Mouse (Mus musculus): Measurements from ENCODE around the gene Rnf141. TPM values are rescaled to one million over a fixed set of nuclear protein-coding genes. Genes with fewer than 3 reads are reported as not detected.
A peak's percentile ranks its signal among the peaks of the same experiment; 100 is the strongest.

Gene Rnf141
- polyA plus RNA-seq, 1 experiment from 2014 or later, result 37.7 TPM

DNA sequence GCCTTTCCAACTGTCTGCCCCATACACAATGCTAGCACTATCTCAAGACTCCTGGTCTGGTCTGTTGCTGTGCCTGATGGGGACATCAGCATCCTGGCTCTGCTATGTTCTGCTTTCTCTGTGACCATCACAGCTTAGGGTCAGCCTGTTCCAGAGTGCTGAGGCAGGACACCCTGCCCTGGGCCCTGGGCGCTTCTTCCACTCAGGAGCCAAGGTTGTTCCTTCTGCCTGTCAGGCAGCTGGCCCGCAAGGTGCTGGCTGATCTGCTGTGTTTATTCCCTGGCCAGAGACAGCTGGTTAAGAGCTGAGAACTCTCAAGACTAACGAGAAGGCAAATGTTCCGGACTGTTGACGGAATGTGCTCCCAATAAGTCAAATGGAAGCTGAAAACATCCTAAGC, 52.1 kb downstream of the Rnf141 start:
- no peaks in the 10 kb centered on the region for H3K9me3 ChIP-seq (ENCODE audit: control insufficient read depth, low read length)
- WGBS, result 65% methylated on average over 5 of the region's 5 CpGs
- no peak for ATAC-seq (ENCODE audit: low read depth)
- no peaks in the 10 kb centered on the region for H3K27me3 ChIP-seq (ENCODE audit: control insufficient read depth, insufficient read depth, low read depth, low read length)
- no peak overlapping the region for H3K4me2 ChIP-seq (ENCODE audit: low read depth, low read length)
- no peaks in the 10 kb centered on the region for H3K36me3 ChIP-seq (ENCODE audit: control insufficient read depth, insufficient read depth, low read length)
- no peak overlapping the region for H3K4me3 ChIP-seq (ENCODE audit: low read length)
- H3K4me1 ChIP-seq (replicated peaks; ENCODE audit: control insufficient read depth, insufficient read depth, low read length), result peaks cover 4% of the 10 kb centered on the region; the same call in 1 of the 2 replicates
- H3K27ac ChIP-seq (ENCODE audit: low read length), result no peak overlapping the region
- no peak overlapping the region for H3K9ac ChIP-seq (ENCODE audit: low read length)

DNA sequence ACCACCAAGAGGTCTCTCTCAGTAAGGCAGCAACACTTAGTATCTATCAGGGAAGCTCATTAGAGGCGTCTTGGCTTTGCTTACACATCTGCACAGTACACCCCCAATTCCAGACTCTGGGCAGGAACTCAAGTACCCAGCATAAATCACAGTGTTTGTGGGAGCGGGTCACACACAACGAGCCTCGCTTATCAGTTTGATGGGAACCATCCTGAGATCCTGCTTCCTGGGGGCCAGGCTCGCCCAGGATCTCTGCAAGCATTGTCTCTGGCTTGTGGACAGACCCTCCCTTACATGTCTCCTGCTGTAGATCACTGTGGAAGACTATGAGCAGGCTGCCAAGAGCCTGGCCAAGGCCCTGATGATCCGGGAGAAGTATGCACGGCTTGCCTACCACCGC, 53.4 kb downstream of the Rnf141 start:
- Histone ChIP-seq H3K27me3 (ENCODE audit: control insufficient read depth, insufficient read depth, low read depth, low read length) (no peaks in the 10 kb centered on the region), H3K4me1 (replicated peaks; ENCODE audit: control insufficient read depth, insufficient read depth, low read length) (peaks cover 13% of the 10 kb centered on the region), H3K27ac (ENCODE audit: low read length) (no peak overlapping the region), H3K9ac (ENCODE audit: low read length) (no peak overlapping the region), H3K36me3 (ENCODE audit: control insufficient read depth, insufficient read depth, low read length) (no peaks in the 10 kb centered on the region), H3K9me3 (ENCODE audit: control insufficient read depth, low read length) (no peaks in the 10 kb centered on the region), H3K4me2 (ENCODE audit: low read depth, low read length) (no peak overlapping the region), H3K4me3 (ENCODE audit: low read length) (no peak overlapping the region)
- whole genome bisulfite sequencing, result 57% methylated on average over 8 of the region's 8 CpGs
- peak; percentile 27; the same call in 1 of the 2 replicates for ATAC-seq (ENCODE audit: low read depth)

GRCm38 (mm10) chr7:110787310-110787709, 56.9 kb downstream of the Rnf141 start:
- WGBS, result 38% methylated on average over 6 of the region's 6 CpGs
- ATAC-seq (ENCODE audit: low read depth), result peak; percentile 56; the same call in 1 of the 2 replicates
- H3K36me3 ChIP-seq (ENCODE audit: control insufficient read depth, insufficient read depth, low read length), result no peaks in the 10 kb centered on the region
- no peaks in the 10 kb centered on the region for H3K9me3 ChIP-seq (ENCODE audit: control insufficient read depth, low read length)
- peaks cover 16% of the 10 kb centered on the region for H3K4me1 ChIP-seq (replicated peaks; ENCODE audit: control insufficient read depth, insufficient read depth, low read length)
- H3K4me3 ChIP-seq (ENCODE audit: low read length), result no peak overlapping the region
- no peak overlapping the region for H3K27ac ChIP-seq (ENCODE audit: low read length)
- H3K27me3 ChIP-seq (ENCODE audit: control insufficient read depth, insufficient read depth, low read depth, low read length), result no peaks in the 10 kb centered on the region
- no peak overlapping the region for H3K9ac ChIP-seq (ENCODE audit: low read length)
- no peak overlapping the region for H3K4me2 ChIP-seq (ENCODE audit: low read depth, low read length)

GRCm38 (mm10) chr7:110785741-110786146, 58.5 kb downstream of the Rnf141 start:
- no peaks in the 10 kb centered on the region for H3K36me3 ChIP-seq (ENCODE audit: control insufficient read depth, insufficient read depth, low read length)
- H3K4me2 ChIP-seq (ENCODE audit: low read depth, low read length), result no peak overlapping the region
- no peak overlapping the region for H3K9ac ChIP-seq (ENCODE audit: low read length)
- no peaks in the 10 kb centered on the region for H3K9me3 ChIP-seq (ENCODE audit: control insufficient read depth, low read length)
- WGBS, result 43% methylated on average over 3 of the region's 3 CpGs
- no peak overlapping the region for H3K4me3 ChIP-seq (ENCODE audit: low read length)
- no peaks in the 10 kb centered on the region for H3K27me3 ChIP-seq (ENCODE audit: control insufficient read depth, insufficient read depth, low read depth, low read length)
- H3K27ac ChIP-seq (ENCODE audit: low read length), result no peak overlapping the region
- 0 out of 2 replicates have a peak, but pooled peaks have one; percentile 10 for ATAC-seq (ENCODE audit: low read depth)
- peaks cover 20% of the 10 kb centered on the region for H3K4me1 ChIP-seq (replicated peaks; ENCODE audit: control insufficient read depth, insufficient read depth, low read length)

DNA sequence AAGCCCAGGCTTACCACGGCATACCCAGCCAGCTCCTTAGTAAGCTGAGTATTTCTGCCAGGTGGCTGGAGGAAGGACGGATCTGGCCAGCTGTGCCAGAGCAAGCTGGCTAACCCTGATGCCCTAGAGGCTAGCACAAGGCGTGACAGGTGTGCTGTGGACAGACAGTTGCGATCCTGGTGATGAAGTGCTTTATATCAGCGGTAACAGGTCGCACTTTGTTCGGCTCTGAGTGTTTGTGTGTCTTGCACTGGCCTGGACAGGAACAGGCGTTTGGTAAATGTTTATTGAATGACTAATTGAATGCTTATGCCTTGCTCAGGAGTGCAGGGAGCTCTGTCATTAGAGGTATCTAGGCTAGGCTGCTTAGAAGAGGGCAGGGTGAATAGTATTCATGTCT, 59.3 kb downstream of the Rnf141 start:
- Histone ChIP-seq H3K27ac (ENCODE audit: low read length) (no peak overlapping the region), H3K4me1 (replicated peaks; ENCODE audit: control insufficient read depth, insufficient read depth, low read length) (peaks cover 20% of the 10 kb centered on the region), H3K4me3 (ENCODE audit: low read length) (no peak overlapping the region), H3K27me3 (ENCODE audit: control insufficient read depth, insufficient read depth, low read depth, low read length) (no peaks in the 10 kb centered on the region), H3K9me3 (ENCODE audit: control insufficient read depth, low read length) (no peaks in the 10 kb centered on the region), H3K4me2 (ENCODE audit: low read depth, low read length) (no peak overlapping the region), H3K9ac (ENCODE audit: low read length) (no peak overlapping the region), H3K36me3 (ENCODE audit: control insufficient read depth, insufficient read depth, low read length) (no peaks in the 10 kb centered on the region)
- no peak for ATAC-seq (ENCODE audit: low read depth)
- 30% methylated on average over 8 of the region's 8 CpGs for WGBS

GRCm38 (mm10) chr7:110782845-110783478, 61.3 kb downstream of the Rnf141 start:
- Histone ChIP-seq H3K9ac (ENCODE audit: low read length) (no peak overlapping the region), H3K27me3 (ENCODE audit: control insufficient read depth, insufficient read depth, low read depth, low read length) (no peaks in the 10 kb centered on the region), H3K4me3 (ENCODE audit: low read length) (no peak overlapping the region), H3K36me3 (ENCODE audit: control insufficient read depth, insufficient read depth, low read length) (no peaks in the 10 kb centered on the region), H3K9me3 (ENCODE audit: control insufficient read depth, low read length) (no peaks in the 10 kb centered on the region), H3K27ac (ENCODE audit: low read length) (no peak overlapping the region), H3K4me2 (ENCODE audit: low read depth, low read length) (no peak overlapping the region), H3K4me1 (replicated peaks; ENCODE audit: control insufficient read depth, insufficient read depth, low read length) (peaks cover 20% of the 10 kb centered on the region)
- no peak for ATAC-seq (ENCODE audit: low read depth)
- WGBS, result 29% methylated on average over 10 of the region's 10 CpGs

GRCm38 (mm10) chr7:110782135-110782534, 62.1 kb downstream of the Rnf141 start:
- Histone ChIP-seq H3K27ac (ENCODE audit: low read length) (no peak overlapping the region), H3K4me3 (ENCODE audit: low read length) (no peak overlapping the region), H3K4me1 (replicated peaks; ENCODE audit: control insufficient read depth, insufficient read depth, low read length) (peaks cover 15% of the 10 kb centered on the region), H3K9me3 (ENCODE audit: control insufficient read depth, low read length) (no peaks in the 10 kb centered on the region), H3K27me3 (ENCODE audit: control insufficient read depth, insufficient read depth, low read depth, low read length) (no peaks in the 10 kb centered on the region), H3K4me2 (ENCODE audit: low read depth, low read length) (no peak overlapping the region), H3K9ac (ENCODE audit: low read length) (no peak overlapping the region), H3K36me3 (ENCODE audit: control insufficient read depth, insufficient read depth, low read length) (no peaks in the 10 kb centered on the region)
- 47% methylated on average over 7 of the region's 7 CpGs for WGBS
- no peak for ATAC-seq (ENCODE audit: low read depth)

GRCm38 (mm10) chr7:110781231-110781711, 63.0 kb downstream of the Rnf141 start:
- peaks cover 10% of the 10 kb centered on the region for H3K4me1 ChIP-seq (replicated peaks; ENCODE audit: control insufficient read depth, insufficient read depth, low read length)
- no peak overlapping the region for H3K27ac ChIP-seq (ENCODE audit: low read length)
- 52% methylated on average over 2 of the region's 2 CpGs for WGBS
- H3K36me3 ChIP-seq (ENCODE audit: control insufficient read depth, insufficient read depth, low read length), result no peaks in the 10 kb centered on the region
- H3K4me3 ChIP-seq (ENCODE audit: low read length), result no peak overlapping the region
- H3K4me2 ChIP-seq (ENCODE audit: low read depth, low read length), result no peak overlapping the region
- ATAC-seq (ENCODE audit: low read depth), result no peak
- H3K9me3 ChIP-seq (ENCODE audit: control insufficient read depth, low read length), result no peaks in the 10 kb centered on the region
- no peak overlapping the region for H3K9ac ChIP-seq (ENCODE audit: low read length)
- H3K27me3 ChIP-seq (ENCODE audit: control insufficient read depth, insufficient read depth, low read depth, low read length), result no peaks in the 10 kb centered on the region

- 51% methylated on average over 4 of the region's 4 CpGs for WGBS
- Histone ChIP-seq H3K9ac (ENCODE audit: low read length) (no peak overlapping the region), H3K4me1 (replicated peaks; ENCODE audit: control insufficient read depth, insufficient read depth, low read length) (peaks cover 4% of the 10 kb centered on the region), H3K27me3 (ENCODE audit: control insufficient read depth, insufficient read depth, low read depth, low read length) (no peaks in the 10 kb centered on the region), H3K4me2 (ENCODE audit: low read depth, low read length) (no peak overlapping the region), H3K36me3 (ENCODE audit: control insufficient read depth, insufficient read depth, low read length) (no peaks in the 10 kb centered on the region), H3K4me3 (ENCODE audit: low read length) (no peak overlapping the region), H3K27ac (ENCODE audit: low read length) (no peak overlapping the region), H3K9me3 (ENCODE audit: control insufficient read depth, low read length) (no peaks in the 10 kb centered on the region)
- ATAC-seq (ENCODE audit: low read depth), result no peak
Measured at GRCm38 (mm10) chr7:110780520-110780919, 63.7 kb downstream of the Rnf141 start.
